Mouse (Mus musculus) gastrocnemius, adult 18-20 months (tissue): ENCODE results near the gene Baiap2l1. TPM values are rescaled to one million over a fixed set of nuclear protein-coding genes. Genes with fewer than 3 reads are reported as not detected.
A peak's percentile ranks its signal among the peaks of the same experiment; 100 is the strongest.
"Not testable (repeated sequence)": the region's sequence is repeated elsewhere in the genome, so short reads cannot be mapped to it uniquely, and the experiment has no call there.

Source experiments
- DNase-seq: peaks from one replicate; pipeline ENCODE4 v3.0.0; 2021; ENCODE audit warnings: low spot score
- total RNA-seq, 2 experiments: library from RNA; stranded (reverse); gene quantifications; 2 replicates each; pipeline ENCODE4 v1.2.3; 2021

Gene Baiap2l1
- total RNA-seq, 2 experiments from 2014 or later, result 0.37 to 0.52 TPM

DNA sequence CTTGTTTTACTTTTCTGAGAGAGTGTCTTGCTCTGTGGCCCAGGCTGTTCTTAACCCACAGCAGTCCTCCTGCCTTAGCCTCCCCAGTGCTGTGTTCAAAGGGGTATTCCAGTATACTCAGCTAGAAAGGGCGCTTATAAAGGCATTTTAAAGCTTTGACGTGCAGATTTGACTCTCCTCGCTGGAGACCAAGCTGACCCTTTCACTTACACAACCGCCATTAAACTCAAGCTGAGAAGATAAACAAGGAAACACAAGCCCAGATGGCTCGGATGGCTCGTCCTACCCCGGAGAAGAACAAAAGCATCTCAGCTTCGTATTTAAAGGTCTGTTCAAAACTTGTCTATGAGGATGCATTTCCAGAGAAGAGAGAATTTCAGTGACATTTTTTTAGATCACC, 6.7 kb downstream of the Baiap2l1 start:
- DNase-seq, result no peak

DNA sequence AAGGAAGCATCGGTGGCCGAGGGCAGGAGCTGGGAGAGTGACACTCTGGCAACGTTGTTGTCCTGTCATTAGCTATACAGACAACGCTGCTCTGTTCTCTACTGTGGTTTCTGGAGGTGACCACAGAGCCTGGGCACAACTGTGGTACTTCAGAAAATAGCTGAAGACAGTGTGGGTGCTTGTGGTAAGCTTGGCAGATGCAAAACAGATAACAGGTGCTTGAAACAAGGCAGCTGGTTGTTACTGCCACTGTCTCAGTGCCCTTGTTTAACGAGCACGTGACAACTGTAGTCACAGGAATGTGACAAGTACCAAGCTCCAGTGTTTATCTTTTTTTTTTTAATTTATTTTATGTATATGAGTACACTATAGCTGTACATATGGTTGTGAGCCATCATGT, 13.3 kb downstream of the Baiap2l1 start:
- no peak for DNase-seq

DNA sequence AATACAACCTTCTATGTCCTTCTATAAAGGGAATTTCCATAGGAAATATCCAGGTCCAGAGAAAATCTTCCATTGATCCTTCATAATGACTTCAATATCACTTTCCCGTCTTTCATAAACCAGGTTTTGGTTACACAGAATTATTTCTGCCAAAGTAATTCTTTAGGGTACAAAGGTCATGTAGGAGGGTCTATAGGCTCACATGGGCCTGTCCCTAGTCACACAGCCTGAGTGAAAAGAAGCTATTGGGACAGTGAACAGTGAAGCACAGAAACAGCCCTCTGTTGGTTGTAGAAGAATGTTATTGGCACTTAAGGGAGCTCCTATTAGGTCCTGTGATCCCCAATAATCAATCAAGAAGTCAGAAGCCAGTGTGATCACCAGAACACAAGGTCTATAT, 16.8 kb downstream of the Baiap2l1 start:
- no peak for DNase-seq

DNA sequence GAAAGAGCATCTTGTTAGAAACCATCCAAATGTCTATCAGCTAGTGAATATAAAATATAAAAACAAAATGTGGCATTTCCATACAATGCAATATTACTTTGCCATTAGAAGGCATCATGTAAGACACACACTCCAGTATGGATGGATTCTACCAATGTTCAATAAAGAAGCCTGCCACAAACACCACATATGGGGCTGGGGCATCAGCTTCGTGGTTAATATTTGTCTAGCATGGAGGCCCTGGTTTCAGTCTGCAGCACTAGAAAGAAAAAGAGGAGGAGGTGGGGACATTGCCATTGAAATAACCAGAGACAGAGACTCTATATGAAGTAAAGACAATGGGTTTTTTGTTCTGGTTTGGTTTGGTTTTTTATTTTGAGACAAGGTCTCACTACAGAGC, 19.1 kb downstream of the Baiap2l1 start:
- no peak for DNase-seq

DNA sequence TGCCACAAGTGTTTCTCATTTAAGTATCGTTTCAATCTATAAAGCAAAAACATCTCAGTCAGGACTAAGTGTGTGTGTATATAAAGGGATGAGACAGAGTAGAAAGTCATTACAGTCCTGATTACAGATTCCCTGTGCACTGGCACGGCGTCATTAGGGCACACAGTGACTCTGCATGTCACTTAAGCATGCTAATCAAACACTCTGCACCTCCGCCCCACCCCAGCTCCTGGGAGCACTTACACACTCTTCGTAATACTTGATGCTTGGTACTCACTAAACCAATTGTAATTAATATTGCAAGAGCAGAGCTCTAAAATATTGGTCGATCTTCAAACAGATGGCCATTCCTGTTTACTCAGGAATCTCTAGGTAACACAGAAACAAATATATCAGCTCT, 22.6 kb downstream of the Baiap2l1 start:
- DNase-seq, result not testable (repeated sequence)

DNA sequence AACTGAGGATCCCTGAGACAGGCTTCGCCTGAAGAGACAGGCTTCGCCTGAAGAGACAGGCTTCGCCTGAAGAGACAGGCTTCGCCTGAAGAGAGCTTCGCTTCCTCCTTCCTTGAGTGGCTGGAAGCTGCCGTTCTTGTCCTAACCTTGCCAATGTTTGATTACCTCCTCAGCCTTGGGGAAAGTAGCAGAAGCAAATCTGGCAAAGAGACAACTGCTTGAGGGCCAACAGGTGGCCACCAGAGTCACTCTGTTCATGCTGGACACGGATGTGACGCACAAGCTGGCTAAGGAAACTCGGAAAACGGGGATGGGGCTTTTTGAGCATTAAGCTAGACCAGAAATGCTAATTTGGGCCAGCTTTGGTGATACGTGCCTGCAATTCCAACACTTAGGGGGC, 23.9 kb downstream of the Baiap2l1 start:
- no peak for DNase-seq

DNA sequence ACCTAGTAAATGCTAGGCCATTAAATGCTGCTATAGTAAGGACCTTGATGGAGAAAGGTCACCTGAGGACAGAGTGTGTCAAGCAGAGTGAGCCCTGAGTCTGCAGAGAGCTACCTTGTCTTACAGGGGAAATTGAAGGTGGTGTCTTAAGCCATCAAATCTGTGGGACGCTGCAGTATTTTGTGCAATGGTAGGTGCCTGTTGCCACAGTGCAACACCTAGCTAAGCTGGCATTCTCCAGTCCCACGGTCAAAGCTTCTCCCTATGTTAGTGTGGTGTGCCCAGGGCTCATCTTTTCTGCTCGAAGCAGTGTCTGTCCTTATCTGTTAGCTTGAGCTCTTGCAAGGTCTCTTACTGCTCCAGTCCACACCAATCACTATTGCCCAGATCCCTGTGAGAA, 35.2 kb downstream of the Baiap2l1 start:
- no peak for DNase-seq

DNA sequence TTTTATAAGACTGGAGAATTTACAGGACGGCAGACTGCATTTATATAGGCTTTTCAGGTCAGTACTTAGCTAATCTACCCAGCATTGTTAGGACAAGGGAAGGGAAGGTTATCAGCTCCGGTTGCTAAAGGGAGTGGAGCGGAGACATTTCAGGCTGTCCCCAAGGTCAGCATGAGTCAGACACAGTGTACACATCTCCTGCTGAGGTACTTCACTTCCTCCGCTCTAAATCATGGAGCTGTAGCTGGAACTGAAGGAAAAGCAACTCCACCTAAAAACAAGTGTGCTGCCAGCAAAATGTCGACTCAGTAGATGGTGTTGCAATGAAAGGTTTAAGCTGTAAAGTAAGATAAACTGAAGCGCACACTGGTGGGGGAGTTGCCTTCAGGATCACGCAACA, 36.2 kb downstream of the Baiap2l1 start:
- DNase-seq, result no peak

DNA sequence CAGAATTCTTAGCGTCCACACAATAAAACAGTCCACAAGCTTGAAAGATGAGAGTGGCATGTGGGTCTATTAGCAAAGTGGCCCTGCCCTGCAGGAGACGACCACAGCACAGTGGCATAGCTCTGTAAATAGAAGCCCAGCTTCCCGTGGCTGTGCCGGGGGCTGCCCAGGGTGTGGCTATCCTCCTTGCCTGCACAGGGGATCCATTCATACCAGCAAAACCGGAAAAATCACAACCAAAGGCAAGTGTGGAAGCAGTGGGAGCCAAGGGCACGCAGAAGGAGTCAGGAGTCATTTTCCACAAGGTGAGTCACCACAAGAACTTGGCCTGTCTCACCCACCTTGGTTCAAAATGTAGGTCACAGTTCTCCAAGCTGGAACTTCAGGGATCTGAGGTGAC, 39.6 kb downstream of the Baiap2l1 start:
- DNase-seq, result no peak

DNA sequence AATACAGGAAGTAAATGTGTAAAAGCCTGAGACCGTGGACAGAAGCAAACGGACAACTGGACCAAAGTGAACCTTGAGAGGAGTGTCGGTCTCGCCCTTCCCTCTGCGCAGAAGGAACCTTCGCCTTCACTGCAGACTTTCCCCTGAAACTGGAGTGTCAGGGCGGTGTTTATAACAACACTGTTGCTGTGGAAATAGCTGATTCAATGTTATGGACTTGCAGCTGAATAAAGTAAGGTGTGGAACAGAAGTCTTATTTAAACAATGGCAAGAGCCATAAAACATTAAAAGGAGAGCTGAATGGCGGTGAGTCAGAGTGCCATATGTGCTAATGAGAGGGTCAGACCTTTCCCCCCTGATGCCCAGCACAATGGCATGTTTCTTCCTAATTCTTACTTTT, 40.5 kb downstream of the Baiap2l1 start:
- DNase-seq, result no peak

DNA sequence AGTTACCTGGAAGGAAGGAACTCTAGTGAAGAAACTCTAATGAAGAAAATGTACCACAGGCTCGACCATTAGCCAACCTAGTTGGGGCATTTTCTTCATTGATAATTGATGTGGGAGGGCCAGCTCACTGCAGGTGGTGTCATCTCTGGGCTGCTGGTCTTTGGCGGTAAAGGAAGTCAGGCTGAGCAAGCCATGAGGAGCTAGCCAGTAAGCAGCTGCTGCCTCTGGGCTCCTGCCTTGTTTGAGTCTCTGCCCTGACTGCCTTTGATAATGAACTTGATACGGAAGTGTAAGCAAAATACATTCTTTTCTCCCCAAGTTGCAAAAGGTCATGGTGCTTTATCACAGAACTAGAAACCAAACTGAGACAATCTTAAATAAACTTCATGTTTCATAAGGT, 41.5 kb downstream of the Baiap2l1 start:
- no peak for DNase-seq

DNA sequence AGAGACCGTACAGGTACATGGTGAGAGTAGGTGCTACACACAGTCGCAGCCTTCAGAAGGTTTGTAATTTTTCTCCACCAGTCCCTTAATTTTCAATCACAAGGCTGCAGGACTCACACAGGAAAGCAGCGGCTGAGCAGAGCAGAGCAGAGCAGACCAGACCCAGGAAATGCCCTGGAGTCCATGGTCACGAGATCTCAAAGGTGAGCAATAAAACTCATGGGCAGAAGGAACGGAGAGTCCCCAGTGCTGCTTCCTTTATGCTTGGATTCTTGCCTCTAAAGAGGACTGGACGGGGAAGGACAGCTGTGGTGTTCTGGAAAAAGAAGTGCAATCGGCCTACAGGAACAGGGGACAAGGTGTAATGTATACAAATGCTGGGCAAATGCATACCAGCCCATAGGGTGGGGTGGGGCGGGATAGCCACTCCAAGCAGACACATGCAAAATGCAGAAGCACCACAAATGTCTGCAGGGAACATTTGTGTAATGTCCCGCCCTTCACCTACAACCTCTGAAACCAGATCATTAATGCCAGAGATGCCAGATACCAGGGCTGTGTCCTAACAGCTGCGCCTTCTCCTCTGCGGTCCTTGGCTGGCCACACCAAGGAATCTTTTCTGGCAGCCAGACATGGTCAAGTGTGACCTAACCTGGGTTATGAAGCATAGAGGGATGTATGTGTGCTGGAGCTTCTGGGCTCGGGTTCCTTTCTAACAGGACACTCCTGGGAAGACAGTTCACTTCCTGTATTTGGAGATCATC, 43.0 kb downstream of the Baiap2l1 start:
- DNase-seq, result no peak

DNA sequence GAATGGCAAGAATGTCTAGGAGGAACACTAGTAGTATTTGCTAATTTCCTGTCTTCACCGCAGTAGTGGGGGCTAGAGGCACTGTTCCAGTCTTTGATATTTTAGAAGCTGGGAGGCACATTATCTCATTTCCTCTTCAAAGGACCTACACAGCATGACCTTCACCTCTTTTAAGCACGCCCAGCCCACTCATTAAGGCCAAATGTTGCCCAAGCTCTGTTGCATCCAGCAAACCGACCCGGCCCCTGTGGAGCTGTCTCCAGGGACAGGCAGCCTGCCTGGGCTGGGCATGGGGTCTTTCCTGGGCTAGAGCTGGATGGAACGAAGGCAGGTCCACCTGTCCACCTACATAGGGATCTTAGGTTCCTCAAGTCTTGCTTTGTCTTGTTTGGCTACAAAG, 44.6 kb downstream of the Baiap2l1 start:
- no peak for DNase-seq

DNA sequence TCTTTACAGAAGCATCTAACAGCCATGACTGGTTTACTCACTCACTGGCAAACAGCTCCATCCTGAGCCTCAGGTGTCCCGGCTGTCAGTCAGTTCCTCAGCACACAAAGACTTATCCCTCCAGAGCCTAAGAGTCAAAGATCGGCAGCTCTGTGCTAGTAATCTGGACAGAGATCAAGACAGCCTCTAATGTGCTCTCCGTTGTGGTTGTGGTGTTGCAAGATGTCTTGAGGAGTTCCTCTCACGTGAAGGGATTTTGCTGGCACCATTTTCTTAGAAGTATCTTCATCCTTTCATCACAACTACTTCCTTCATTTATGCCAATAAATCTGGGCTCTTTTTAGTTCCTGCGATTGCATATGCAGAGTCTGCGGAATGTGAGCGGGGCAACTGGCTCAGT, 45.7 kb downstream of the Baiap2l1 start:
- no peak for DNase-seq

DNA sequence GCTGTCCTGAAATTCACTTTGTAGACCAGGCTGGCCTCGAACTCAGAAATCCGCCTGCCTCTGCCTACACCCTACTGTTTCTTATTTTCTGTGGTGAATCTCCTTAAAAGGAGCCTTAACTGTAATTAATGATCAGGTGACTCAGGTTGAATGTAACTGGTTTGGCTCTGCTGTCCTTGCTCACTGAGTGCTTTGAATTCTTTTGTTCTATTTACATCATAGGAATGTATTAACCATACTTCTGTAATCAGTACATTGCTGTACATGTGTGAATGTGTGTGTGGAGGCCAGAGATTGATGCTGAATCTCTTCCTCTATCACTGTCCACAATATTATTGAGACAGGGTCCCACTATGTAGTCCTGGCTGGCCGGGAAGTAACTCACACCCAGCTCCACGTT, 49.0 kb downstream of the Baiap2l1 start:
- DNase-seq, result no peak

DNA sequence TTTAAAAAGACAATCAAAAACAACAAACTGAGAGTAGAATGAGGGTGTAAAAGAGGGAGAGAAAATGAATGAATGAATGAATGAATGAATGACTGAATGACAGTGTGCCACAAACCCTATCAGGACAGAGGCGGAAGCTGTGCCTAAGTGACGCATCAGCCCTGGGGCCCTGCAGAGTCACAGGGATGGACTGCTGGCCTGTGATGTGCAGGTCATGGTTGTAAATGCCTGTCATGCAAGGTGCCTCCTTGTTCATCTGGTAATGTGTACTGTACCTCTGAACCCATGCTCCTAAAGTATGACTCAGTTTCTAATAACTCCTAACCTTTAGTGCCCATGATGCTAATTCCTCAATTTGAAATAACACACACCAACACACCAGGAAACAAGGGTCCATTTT, 54.8 kb downstream of the Baiap2l1 start:
- no peak for DNase-seq

DNA sequence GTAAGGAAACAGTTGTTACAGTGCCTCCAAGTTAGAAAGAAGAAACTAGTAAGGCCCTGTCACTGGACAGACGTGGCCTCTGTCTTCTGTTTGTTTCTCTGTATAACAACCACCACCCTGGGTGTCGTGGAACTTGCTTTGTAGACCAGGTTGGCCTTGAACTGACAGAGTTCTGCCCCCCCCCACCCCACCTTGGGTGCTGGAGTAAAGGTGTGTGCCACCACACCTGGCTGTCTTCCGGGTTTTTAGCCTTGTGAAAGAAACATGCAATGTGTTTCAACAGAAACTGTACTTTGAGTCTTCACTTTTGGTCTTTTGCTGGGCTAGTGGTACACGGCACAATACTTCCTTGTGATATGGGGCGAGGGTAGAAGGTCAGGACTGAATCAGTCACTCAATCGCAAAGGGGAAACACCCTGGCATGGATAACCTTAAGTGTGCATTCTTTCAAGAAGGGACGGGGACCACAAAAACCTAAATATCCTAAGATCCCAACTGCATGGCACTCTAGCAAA, 61.8 kb downstream of the Baiap2l1 start:
- DNase-seq, result no peak

DNA sequence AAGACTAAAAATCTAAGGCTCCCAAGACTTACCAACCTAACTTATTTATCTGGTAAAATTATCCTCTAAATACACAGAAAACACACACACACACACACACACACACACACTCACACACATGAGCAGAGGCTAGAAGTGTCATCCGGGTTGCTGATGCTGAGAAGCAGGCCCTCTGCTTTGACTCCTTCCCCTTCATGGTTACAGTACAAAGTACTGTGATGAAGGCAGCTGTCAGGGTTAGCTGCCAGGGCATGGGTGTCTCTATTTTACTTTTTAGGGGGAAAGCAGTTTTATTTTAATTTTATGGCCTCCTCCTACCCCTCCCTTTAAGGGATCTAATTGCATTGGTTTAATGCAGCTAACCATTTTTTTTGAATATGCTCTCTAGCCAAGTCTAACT, 62.6 kb downstream of the Baiap2l1 start:
- no peak for DNase-seq

DNA sequence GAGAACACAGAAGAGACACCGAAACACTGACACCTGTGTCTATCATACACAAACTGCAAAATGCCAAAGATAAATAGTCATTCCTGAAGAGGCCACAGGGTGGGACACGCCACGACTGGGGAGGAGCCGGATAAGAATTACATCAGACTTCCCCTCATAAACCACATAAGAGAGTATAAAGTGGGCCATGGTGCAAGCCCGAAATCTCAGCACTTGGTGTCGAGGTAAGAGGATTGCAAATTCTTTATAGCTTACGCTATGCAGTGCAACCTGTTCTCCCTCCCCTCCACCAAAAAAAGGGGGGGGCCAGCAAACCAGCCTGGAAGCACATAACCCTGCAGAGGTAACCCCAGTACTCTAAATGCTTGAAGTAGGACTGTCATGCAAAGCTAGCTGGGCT, 63.0 kb downstream of the Baiap2l1 start:
- no peak for DNase-seq

DNA sequence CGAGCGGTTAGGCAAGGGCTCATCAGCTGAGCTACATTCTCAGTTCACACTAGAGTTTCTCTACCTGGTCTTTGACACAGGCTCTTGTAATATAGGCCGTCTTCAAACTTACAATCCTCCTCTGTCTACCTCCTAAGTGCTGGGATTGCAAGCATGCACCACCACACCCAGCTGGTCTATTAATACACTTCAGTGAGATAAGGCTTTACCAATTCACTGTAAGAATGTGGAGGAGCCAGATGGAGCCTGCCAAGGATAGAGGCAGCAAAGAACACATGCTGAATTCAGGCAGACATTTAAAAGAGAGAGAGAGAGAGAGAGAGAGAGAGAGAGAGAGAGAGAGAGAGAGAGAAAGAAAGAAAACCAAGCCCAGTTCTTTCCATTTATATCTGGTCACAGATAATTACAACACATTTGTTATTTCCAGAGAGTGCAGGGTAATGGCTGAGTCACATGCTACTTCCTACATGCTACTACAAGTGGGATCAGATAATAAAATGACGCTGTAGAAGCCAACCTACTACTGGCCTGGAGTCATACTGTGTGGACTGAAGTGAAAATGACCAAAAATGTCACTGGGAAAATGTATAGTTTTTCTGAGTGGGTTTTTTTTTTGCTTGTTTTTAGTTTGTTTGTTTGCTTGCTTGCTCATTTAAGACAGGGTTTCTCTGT, 68.0 kb downstream of the Baiap2l1 start:
- DNase-seq, result no peak

DNA sequence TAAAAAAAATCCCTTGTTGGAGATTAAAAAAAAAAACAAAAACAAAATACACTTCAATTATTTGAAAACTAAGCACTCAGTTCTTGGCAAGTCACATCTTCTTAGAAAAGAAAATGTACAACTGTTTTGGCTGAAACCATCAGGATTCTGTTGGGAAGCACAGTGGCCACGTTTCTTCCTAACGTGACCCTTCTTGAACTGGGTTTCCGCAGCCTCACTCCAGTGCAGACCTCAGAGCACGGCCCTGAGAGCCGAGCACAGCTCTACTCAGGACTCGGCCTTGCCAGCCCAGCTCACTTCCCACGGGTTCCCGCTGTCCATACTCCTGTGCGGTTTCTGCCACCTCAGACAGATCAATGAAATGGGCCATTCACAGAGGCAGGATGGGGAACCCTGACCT, 69.5 kb downstream of the Baiap2l1 start:
- no peak for DNase-seq

DNA sequence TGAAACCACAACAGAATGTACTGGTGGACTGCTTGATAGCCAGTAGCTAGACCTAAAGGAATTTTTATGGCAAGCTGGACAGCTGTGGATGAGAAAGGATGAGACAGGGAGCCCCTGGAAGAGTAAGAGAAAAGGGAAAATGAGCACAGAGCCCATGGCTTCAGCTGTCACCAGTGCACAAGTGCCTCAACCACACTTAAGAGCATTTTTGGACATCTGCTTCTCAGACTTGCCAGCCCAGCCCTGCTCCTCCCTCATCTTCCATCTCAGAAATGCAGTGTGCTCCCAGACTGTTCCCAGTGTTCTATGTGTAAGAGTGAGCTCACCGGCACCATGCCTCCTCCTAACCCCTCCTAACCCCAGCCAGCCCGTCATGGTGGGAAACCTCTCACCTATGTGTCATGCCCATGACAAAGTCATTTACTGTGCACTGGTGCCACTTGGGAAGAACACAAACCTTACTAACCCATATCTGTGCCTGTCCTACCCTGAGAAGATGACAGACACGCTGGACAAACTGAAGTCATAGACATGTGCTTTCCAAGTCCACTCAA, 70.6 kb downstream of the Baiap2l1 start:
- peak; percentile 12 for DNase-seq
